Mouse (Mus musculus) liver, embryonic 14.5 days (tissue): ENCODE measurements at regions not wholly inside any gene's neighbourhood (a gene's known extent, or its start where the extent isn't known, plus 50 kb on each side); places are given as distances from the start of the nearest gene placed in this dataset.

Experiments used
- CTCF ChIP-seq: IDR thresholded peaks from 2 replicates; pipeline ENCODE4 v1.5.1; 2016; ENCODE audit warnings: antibody characterized with exemption, low read depth, control low read depth
- EP300 ChIP-seq: IDR thresholded peaks from 2 replicates; pipeline ENCODE4 v1.6.1; 2016; ENCODE audit warnings: antibody characterized with exemption, low read depth

DNA sequence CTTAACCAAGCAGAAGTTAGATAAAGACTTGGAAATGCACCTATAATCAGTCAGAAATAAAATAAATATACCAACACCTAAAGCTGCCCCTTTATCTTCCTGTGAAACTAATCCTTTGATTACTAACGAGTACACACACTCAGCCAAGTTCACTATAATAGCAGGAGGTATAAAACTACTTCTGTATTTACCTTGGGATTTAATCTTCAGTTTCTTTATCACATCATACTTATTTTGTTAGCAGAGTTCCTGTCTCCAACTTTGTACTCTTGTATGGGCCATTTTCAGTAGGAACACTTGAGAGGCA is 367.7 kb upstream of the Ctso start:
- TF ChIP-seq CTCF (no peak), EP300 (no peak)
